Mouse (Mus musculus) ES-E14 (cell line): ENCODE results near the gene Snta1.

Experiments
- CHD2 ChIP-seq: IDR thresholded peaks from 2 replicates; pipeline ENCODE4 v1.6.1; 2014; ENCODE audit warnings: mild to moderate bottlenecking, low read depth, low read length, inconsistent platforms
- HCFC1 ChIP-seq: IDR thresholded peaks from 2 replicates; pipeline ENCODE4 v1.6.1; 2012; ENCODE audit warnings: low read length, inconsistent platforms, borderline replicate concordance; ENCODE audit not compliant: insufficient read depth
- MAFK ChIP-seq: IDR thresholded peaks from 2 replicates; pipeline ENCODE4 v1.6.1; 2014; ENCODE audit warnings: mild to moderate bottlenecking, low read depth, low read length, inconsistent platforms; ENCODE audit not compliant: insufficient read depth
- ZC3H11A ChIP-seq: IDR thresholded peaks from 2 replicates; pipeline ENCODE4 v1.6.1; 2012; ENCODE audit warnings: low read depth, mild to moderate bottlenecking, inconsistent platforms, low read length, borderline replicate concordance
- ZNF384 ChIP-seq: IDR thresholded peaks from 2 replicates; pipeline ENCODE4 v1.6.1; 2012; ENCODE audit warnings: low read depth, low read length, inconsistent platforms

DNA sequence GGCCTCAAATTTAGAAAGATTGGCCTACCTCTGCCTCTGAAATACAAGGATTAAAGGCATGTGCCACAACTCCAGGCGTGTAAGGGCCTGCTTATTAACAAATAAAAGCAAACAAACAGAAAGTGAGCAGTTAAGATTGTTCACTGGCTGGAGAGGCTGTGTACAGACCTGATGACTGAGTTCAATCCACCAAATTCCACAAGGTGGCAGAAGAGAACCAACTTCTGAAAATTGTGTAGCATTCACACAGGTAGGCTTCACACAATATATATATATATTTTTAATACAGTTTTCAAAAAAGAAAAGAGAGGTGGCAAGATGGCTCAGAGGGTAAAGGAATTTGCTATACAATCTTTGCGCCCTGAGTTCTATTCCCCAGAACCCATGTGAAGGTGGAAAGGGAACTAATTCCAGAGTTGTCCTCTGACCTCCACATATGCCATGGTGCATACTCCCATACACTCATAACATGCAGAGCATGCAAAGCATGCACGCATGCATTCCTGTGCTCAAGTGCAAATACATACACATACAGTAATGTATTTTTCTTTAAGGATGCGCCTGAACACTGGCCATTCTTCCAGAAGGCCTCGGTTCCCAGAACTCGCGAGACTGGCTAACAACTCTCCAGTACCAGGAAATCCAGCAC lies 4.2 kb upstream of the Snta1 start:
- no peak for TF ChIP-seq ZNF384
- no peak for TF ChIP-seq MAFK
- TF ChIP-seq HCFC1 = no peak
- no peak for TF ChIP-seq CHD2
- TF ChIP-seq ZC3H11A = peak; percentile 33; the same call in 1 of the 2 replicates
